Mouse (Mus musculus) bone marrow macrophage, adult 2 months (primary cell): ENCODE data around the gene Rab11fip5.

Source experiments
- CTCF ChIP-seq: IDR thresholded peaks from 2 replicates; pipeline ENCODE4 v1.5.1; 2012; ENCODE audit warnings: low read depth, mild to moderate bottlenecking, low read length, moderate library complexity
- POLR2A ChIP-seq: IDR thresholded peaks from 2 replicates; pipeline ENCODE4 v1.6.1; 2012; ENCODE audit warnings: mild to moderate bottlenecking, low read depth, low read length, borderline replicate concordance

DNA sequence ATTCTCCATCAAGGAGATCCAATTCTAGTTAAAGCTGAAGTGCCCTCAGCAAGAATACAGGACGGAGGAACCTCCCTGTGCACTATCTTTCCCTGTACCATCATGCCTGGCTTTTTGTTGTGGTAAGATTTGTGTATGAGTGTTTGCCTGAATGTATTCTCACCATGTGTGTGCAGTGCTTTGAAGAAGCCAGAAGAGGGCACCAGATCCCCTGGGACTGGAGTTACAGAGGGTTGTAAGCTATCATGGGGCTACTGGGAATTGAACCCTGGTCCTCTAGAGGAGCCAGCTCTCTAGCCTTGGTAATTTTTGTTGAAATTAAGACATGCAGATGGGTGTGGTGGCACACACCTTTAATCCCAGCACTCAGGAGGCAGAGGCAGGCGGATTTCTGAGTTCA lies 20.9 kb upstream of the Rab11fip5 start:
- TF ChIP-seq POLR2A: no peak
- TF ChIP-seq CTCF: no peak
